21 mouse cellular contexts compared by ENCODE assay signal in genomic region chr7:119523389-119523788, GRCm38 (mm10). TPM values are rescaled to one million over a fixed set of nuclear protein-coding genes. Genes with fewer than 3 reads are reported as not detected.
"Had no signal": no experiment of that assay in that cellular context is flagged by ENCODE, and none has a peak within 500 bp of the region (broad histone marks: within the 10 kb centered on the region; RNA-seq: fewer than 3 reads in every experiment).

TSS of gene Pdilt (minus strand) at chr7:119523489.

- H3K4me1 ChIP-seq: megakaryocyte, embryonic 14.5 days; midbrain, embryonic 13.5 days; neural tube, embryonic 12.5 days; stomach, embryonic 15.5 days had no signal

- H3K36me3 ChIP-seq: liver, embryonic 15.5 days; lung, embryonic 15.5 days; midbrain, embryonic 13.5 days; midbrain, embryonic 15.5 days; neural tube, embryonic 12.5 days; stomach, embryonic 15.5 days had no signal

- H3K4me3 ChIP-seq: liver, embryonic 15.5 days; lung, embryonic 15.5 days; megakaryocyte, embryonic 14.5 days; midbrain, embryonic 13.5 days; midbrain, embryonic 15.5 days; neural tube, embryonic 12.5 days; stomach, embryonic 15.5 days had no signal

- H3K27ac ChIP-seq: liver, embryonic 15.5 days; lung, embryonic 15.5 days; macrophage; midbrain, embryonic 13.5 days; midbrain, embryonic 15.5 days; neural tube, embryonic 12.5 days; stomach, embryonic 15.5 days; stomach, postnatal 0 days had no signal

- H3K27me3 ChIP-seq: liver, embryonic 15.5 days; lung, embryonic 15.5 days; midbrain, embryonic 13.5 days; midbrain, embryonic 15.5 days; neural tube, embryonic 12.5 days; stomach, embryonic 15.5 days had no signal

- DNase-seq: liver, postnatal 0 days; lung, adult 2 months; lung, postnatal 14 days; lung, postnatal 36 days; right cerebral cortex, postnatal 14 days; spleen, adult 18-20 months; thymus, adult 2 months; thymus, postnatal 25 days; thymus, postnatal 4 days had no signal

RNA-seq across cellular contexts. Expression of gene Pdilt, which starts in this region (rescaled TPM):
- polyA plus RNA-seq: liver, embryonic 15.5 days; lung, adult 2 months; lung, embryonic 15.5 days; lung, postnatal 0 days; macrophage; midbrain, embryonic 11.5 days; midbrain, embryonic 15.5 days; stomach, embryonic 15.5 days; stomach, postnatal 0 days; thymus, adult 2 months; urinary bladder, adult 2 months had no signal
